Mouse (Mus musculus) ES-E14 (cell line): ENCODE measurements at regions not wholly inside any gene's neighbourhood (a gene's known extent, or its start where the extent isn't known, plus 50 kb on each side); places are given as distances from the start of the nearest gene placed in this dataset.

Experiments
- DNase-seq: peaks from one replicate; pipeline ENCODE4 v3.0.0-alpha.2; 2013; ENCODE audit warnings: low read depth, low spot score
- H3K27ac ChIP-seq: 2 replicates; pipeline ENCODE4 v1.5.1; 2012; ENCODE audit warnings: low read depth, mild to moderate bottlenecking, low read length, moderate library complexity, mixed read lengths; ENCODE audit not compliant: poor library complexity, insufficient read depth, severe bottlenecking
- H3K36me3 ChIP-seq: 2 replicates; pipeline ENCODE4 v1.6.1; 2012; ENCODE audit warnings: mild to moderate bottlenecking, low read length, moderate library complexity, mixed read lengths; ENCODE audit not compliant: control insufficient read depth, poor library complexity, insufficient read depth, severe bottlenecking
- H3K4me1 ChIP-seq, 2 experiments: fragments of 150-350 bp in 1 of 2; sonication (generic) in 1 of 2; 2 replicates each; pipeline ENCODE4 v1.6.1; 2012; ENCODE audit warnings: low read length in 2 of 2, mild to moderate bottlenecking in 1 of 2, mixed read lengths in 1 of 2; ENCODE audit not compliant: control insufficient read depth in 2 of 2, insufficient read depth in 2 of 2, poor library complexity in 1 of 2
- H3K4me3 ChIP-seq, 2 experiments: fragments of 150-350 bp in 1 of 2; sonication (generic) in 1 of 2; 2 replicates each; pipeline ENCODE4 v1.5.1; 2012; ENCODE audit warnings: low read length in 2 of 2, low read depth in 1 of 2, mild to moderate bottlenecking in 1 of 2, mixed read lengths in 1 of 2; ENCODE audit not compliant: insufficient read depth in 1 of 2, poor library complexity in 1 of 2, severe bottlenecking in 1 of 2
- H3K9ac ChIP-seq: 2 replicates; pipeline ENCODE4 v1.6.1; 2012; ENCODE audit warnings: low read depth, mild to moderate bottlenecking, low read length, mixed read lengths; ENCODE audit not compliant: poor library complexity, insufficient read depth, severe bottlenecking
- H3K9me3 ChIP-seq: fragments of 150-350 bp; sonication (generic); 2 replicates; pipeline ENCODE4 v1.6.1; 2012; ENCODE audit warnings: low read depth, mild to moderate bottlenecking, low read length; ENCODE audit not compliant: control insufficient read depth, insufficient read depth
- CHD2 ChIP-seq: IDR thresholded peaks from 2 replicates; pipeline ENCODE4 v1.6.1; 2014; ENCODE audit warnings: mild to moderate bottlenecking, low read depth, low read length, inconsistent platforms
- HCFC1 ChIP-seq: IDR thresholded peaks from 2 replicates; pipeline ENCODE4 v1.6.1; 2012; ENCODE audit warnings: low read length, inconsistent platforms, borderline replicate concordance; ENCODE audit not compliant: insufficient read depth
- MAFK ChIP-seq: IDR thresholded peaks from 2 replicates; pipeline ENCODE4 v1.6.1; 2014; ENCODE audit warnings: mild to moderate bottlenecking, low read depth, low read length, inconsistent platforms; ENCODE audit not compliant: insufficient read depth
- ZC3H11A ChIP-seq: IDR thresholded peaks from 2 replicates; pipeline ENCODE4 v1.6.1; 2012; ENCODE audit warnings: low read depth, mild to moderate bottlenecking, inconsistent platforms, low read length, borderline replicate concordance
- ZNF384 ChIP-seq: IDR thresholded peaks from 2 replicates; pipeline ENCODE4 v1.6.1; 2012; ENCODE audit warnings: low read depth, low read length, inconsistent platforms
- in situ Hi-C, 2 experiments: fragments of 600-800 bp; cut with MboI; formaldehyde crosslinking; loops; one replicate each; pipeline ENCODE4 v1.15.1; 2025; ENCODE audit warnings: low sequenced_read_pairs in 2 of 2, inconsistent platforms in 1 of 2; ENCODE audit not compliant: unreplicated experiment in 2 of 2

DNA sequence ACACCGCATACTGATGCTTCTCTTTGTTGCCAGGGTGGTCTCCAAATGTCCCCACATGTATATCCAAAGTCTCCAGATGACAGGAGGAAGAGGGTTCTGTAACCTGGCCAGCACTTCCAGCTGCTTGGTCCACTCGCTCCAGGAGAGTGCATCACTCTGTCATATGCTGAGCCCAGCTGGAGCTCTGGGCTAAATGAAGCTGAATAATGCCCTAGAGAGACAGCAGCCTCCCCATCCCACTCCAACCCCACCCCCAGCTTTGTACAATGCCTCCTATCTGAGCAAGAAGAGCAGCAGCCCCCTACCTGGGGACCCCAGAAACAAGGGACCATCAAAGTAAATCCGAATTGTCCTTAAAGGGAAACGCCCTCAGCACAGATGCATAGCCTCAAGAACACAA lies 219.0 kb upstream of the Pabpc6 start:
- no peaks in the 10 kb centered on the region for H3K4me1 ChIP-seq
- no peaks in the 10 kb centered on the region for H3K9me3 ChIP-seq
- H3K27ac ChIP-seq = no peak overlapping the region
- H3K9ac ChIP-seq = no peak overlapping the region
- in situ Hi-C loops = no loop called here
- no peak for DNase-seq
- no peaks in the 10 kb centered on the region for H3K36me3 ChIP-seq
- no peak overlapping the region for H3K4me3 ChIP-seq
- TF ChIP-seq MAFK = no peak

DNA sequence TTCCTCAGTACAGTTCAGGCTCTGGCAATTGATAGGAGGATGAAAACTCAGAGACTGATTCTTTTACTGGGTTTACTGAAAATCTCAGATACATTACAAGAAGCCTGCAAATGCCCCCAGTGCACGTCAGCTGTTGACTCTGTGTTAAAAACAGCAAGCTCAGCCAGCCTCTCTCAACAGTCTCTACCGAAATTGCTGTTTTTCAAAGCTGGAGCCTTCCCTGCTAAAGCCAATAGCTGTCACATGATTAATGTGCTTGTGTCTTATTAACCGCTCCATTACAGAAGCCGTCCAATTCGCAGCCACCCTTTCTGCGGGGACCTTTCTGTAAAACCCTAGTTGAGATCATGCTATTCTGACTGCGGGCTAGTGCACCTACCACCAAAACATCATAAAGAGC lies 215.6 kb upstream of the Pabpc6 start:
- DNase-seq = no peak
- no peak overlapping the region for H3K4me3 ChIP-seq
- TF ChIP-seq ZC3H11A = no peak
- no peak for TF ChIP-seq ZNF384
- no peak for TF ChIP-seq HCFC1
- TF ChIP-seq MAFK = no peak
- TF ChIP-seq CHD2 = no peak
- no peaks in the 10 kb centered on the region for H3K36me3 ChIP-seq
- H3K27ac ChIP-seq = no peak overlapping the region
- no peak overlapping the region for H3K9ac ChIP-seq
- no peaks in the 10 kb centered on the region for H3K9me3 ChIP-seq
- in situ Hi-C loops = no loop called here
- H3K4me1 ChIP-seq = no peaks in the 10 kb centered on the region

DNA sequence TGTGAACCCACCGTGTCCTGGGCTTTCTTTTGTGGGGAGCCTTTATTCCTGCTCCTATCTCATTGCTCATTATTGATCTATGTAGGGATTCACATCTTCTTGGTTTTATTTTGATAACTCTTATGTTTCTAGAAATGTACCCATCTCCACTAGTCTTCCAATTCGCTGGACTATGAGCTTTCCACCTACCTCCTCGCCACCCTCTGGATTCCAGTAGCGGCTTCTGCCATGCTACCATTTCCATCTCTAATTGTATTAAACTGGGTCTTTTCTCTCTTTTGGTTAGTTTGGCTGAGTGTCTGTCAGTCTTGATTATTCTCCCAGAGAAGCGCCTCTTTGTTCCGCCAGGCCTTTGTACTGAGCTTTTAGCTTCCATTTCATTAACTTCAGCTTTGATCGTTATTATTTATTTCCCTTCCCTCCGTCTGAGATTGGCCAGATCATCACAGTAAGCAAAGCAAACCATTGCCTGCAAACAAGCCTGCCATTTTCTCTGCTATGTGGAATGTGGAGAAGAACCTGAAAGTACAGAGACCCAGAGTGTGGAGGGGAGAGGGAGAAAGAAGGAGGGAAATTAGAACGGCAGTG lies 213.2 kb upstream of the Pabpc6 start:
- H3K36me3 ChIP-seq = no peaks in the 10 kb centered on the region
- no peak overlapping the region for H3K27ac ChIP-seq
- no peaks in the 10 kb centered on the region for H3K4me1 ChIP-seq
- H3K4me3 ChIP-seq = no peak overlapping the region
- no peak for DNase-seq
- no peaks in the 10 kb centered on the region for H3K9me3 ChIP-seq
- no peak overlapping the region for H3K9ac ChIP-seq
- no peak for TF ChIP-seq CHD2
- no peak for TF ChIP-seq HCFC1
- no peak for TF ChIP-seq ZC3H11A
- no peak for TF ChIP-seq ZNF384
- TF ChIP-seq MAFK = no peak
- in situ Hi-C loops = no loop called here

DNA sequence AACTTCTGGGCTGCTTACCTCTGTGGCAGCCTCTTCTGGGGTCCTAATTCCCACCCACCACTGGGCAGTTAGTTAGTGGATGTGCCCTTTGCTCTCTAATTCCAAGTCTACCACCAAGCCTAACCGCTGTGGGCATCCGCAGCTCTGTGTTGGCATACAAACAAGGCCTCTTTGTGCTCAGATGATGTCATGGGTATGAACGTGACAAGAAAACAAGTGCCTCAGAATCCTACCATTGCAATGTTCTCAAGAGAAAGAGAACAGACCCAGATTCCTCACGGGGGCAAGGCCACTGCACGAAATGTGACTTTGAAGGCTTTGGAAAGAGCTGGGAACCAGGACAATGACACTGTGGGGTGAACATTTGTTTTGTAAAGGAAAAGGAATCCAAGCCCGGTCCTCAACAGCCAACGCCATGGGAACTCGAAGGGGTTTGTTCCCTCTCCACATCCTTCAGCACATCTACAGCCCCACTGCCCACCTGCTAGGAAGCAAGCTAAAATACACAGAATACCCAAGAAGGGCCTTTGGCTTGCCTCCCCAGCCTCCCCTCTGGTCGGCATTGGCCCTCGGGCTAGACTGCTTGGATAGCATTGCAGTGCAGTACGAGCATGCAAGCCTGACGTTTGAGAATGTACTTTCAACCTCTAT lies 210.2 kb upstream of the Pabpc6 start:
- no peak overlapping the region for H3K4me3 ChIP-seq
- H3K4me1 ChIP-seq = no peaks in the 10 kb centered on the region
- H3K9ac ChIP-seq = no peak overlapping the region
- no peak for DNase-seq
- H3K9me3 ChIP-seq = no peaks in the 10 kb centered on the region
- in situ Hi-C loops = no loop called here
- TF ChIP-seq HCFC1 = no peak
- no peak for TF ChIP-seq MAFK
- TF ChIP-seq ZC3H11A = no peak
- TF ChIP-seq CHD2 = no peak
- no peak for TF ChIP-seq ZNF384
- no peaks in the 10 kb centered on the region for H3K36me3 ChIP-seq
- no peak overlapping the region for H3K27ac ChIP-seq

DNA sequence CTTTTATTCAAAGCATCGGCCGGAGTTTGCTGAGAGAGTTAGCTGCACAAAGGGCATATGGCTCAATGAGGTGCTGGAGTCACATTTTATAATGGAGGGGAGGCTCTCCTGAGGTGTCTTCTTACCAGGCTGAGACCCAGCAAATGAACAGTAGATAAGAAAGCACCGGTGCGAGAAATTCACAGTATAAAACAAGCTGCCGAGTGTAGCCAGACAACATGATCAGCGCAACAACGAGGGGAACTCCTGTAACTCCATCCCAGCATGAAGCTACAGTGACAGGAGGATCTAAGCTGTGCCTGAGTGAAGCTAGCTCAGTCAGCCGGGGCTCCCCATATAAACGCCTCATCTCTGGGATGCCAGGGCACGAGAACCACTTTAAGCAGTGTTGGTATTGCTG lies 204.2 kb upstream of the Pabpc6 start:
- H3K9ac ChIP-seq = no peak overlapping the region
- no peaks in the 10 kb centered on the region for H3K4me1 ChIP-seq
- no peak overlapping the region for H3K4me3 ChIP-seq
- no peaks in the 10 kb centered on the region for H3K9me3 ChIP-seq
- TF ChIP-seq HCFC1 = no peak
- TF ChIP-seq MAFK = no peak
- no peak for TF ChIP-seq ZNF384
- no peak for TF ChIP-seq ZC3H11A
- no peak for TF ChIP-seq CHD2
- no peak overlapping the region for H3K27ac ChIP-seq
- no peaks in the 10 kb centered on the region for H3K36me3 ChIP-seq
- DNase-seq = no peak
- in situ Hi-C loops = no loop called here
